Mouse (Mus musculus): ENCODE measurements at regions not wholly inside any gene's neighbourhood (a gene's known extent, or its start where the extent isn't known, plus 50 kb on each side); places are given as distances from the start of the nearest gene placed in this dataset.

- no peaks in the 10 kb centered on the region for H3K36me3 ChIP-seq (ENCODE audit: insufficient read depth, low read length)
- ATAC-seq (no peak), DNase-seq (ENCODE audit: low spot score) (no peak)
- H3K9ac ChIP-seq (replicated peaks; ENCODE audit: low read length), result no peak overlapping the region
- no peak overlapping the region for H3K4me3 ChIP-seq (ENCODE audit: low read length)
- no peaks in the 10 kb centered on the region for H3K27me3 ChIP-seq (ENCODE audit: insufficient read depth, low read length)
- no peaks in the 10 kb centered on the region for H3K4me1 ChIP-seq (ENCODE audit: insufficient read depth, low read length)
- TF ChIP-seq CTCF (IDR thresholded peaks at IDR 0.05; ENCODE audit: low read depth), result no peak
- no peaks in the 10 kb centered on the region for H3K9me3 ChIP-seq (ENCODE audit: low read length)
- no peak overlapping the region for H3K27ac ChIP-seq
- no peak overlapping the region for H3K4me2 ChIP-seq (ENCODE audit: low read depth, low read length)
- whole genome bisulfite sequencing, result 86% methylated on average over 8 of the region's 8 CpGs
These were observed 124.7 kb upstream of the Usp24 start for GRCm38 (mm10) chr4:106191331-106191730.

DNA sequence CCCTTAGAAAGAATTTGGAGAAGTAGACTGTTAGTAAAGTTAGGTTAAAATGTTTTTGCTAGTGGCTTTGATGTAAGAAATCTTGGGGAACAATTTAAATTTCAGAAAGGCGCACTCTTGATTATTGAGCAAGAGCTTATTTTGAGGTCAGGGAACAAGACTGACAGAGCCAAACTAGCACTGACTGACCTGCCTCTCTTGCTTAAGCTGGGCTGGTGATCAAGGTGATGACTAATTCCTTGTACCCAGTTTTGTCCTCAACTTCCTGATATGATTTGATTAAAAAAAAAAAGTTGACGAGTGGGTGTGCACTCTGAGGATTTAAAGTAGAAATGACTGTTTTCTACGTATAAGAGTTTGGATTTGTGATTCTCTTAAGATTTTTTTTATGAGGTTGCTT lies 124.2 kb upstream of the Usp24 start:
- H3K9me3 ChIP-seq (ENCODE audit: low read length), result no peaks in the 10 kb centered on the region
- H3K36me3 ChIP-seq (ENCODE audit: insufficient read depth, low read length), result no peaks in the 10 kb centered on the region
- no peaks in the 10 kb centered on the region for H3K4me1 ChIP-seq (ENCODE audit: insufficient read depth, low read length)
- no peaks in the 10 kb centered on the region for H3K27me3 ChIP-seq (ENCODE audit: insufficient read depth, low read length)
- H3K4me3 ChIP-seq (ENCODE audit: low read length), result no peak overlapping the region
- H3K4me2 ChIP-seq (ENCODE audit: low read depth, low read length), result no peak overlapping the region
- no peak for TF ChIP-seq CTCF (IDR thresholded peaks at IDR 0.05; ENCODE audit: low read depth)
- H3K27ac ChIP-seq, result no peak overlapping the region
- ATAC-seq, result no peak
- DNase-seq (ENCODE audit: low spot score), result no peak
- WGBS, result 93% methylated on average over 3 of the region's 3 CpGs
- no peak overlapping the region for H3K9ac ChIP-seq (replicated peaks; ENCODE audit: low read length)

- Histone ChIP-seq H3K27me3 (ENCODE audit: insufficient read depth, low read length) (no peaks in the 10 kb centered on the region), H3K9ac (replicated peaks; ENCODE audit: low read length) (no peak overlapping the region), H3K36me3 (ENCODE audit: insufficient read depth, low read length) (no peaks in the 10 kb centered on the region), H3K27ac (no peak overlapping the region), H3K9me3 (ENCODE audit: low read length) (no peaks in the 10 kb centered on the region), H3K4me3 (ENCODE audit: low read length) (no peak overlapping the region), H3K4me1 (ENCODE audit: insufficient read depth, low read length) (no peaks in the 10 kb centered on the region), H3K4me2 (ENCODE audit: low read depth, low read length) (no peak overlapping the region)
- no peak for ATAC-seq
- no peak for DNase-seq (ENCODE audit: low spot score)
- 78% methylated on average over 3 of the region's 3 CpGs for WGBS
- no peak for TF ChIP-seq CTCF (IDR thresholded peaks at IDR 0.05; ENCODE audit: low read depth)
These were observed 122.6 kb upstream of the Usp24 start for GRCm38 (mm10) chr4:106193204-106193945.

DNA sequence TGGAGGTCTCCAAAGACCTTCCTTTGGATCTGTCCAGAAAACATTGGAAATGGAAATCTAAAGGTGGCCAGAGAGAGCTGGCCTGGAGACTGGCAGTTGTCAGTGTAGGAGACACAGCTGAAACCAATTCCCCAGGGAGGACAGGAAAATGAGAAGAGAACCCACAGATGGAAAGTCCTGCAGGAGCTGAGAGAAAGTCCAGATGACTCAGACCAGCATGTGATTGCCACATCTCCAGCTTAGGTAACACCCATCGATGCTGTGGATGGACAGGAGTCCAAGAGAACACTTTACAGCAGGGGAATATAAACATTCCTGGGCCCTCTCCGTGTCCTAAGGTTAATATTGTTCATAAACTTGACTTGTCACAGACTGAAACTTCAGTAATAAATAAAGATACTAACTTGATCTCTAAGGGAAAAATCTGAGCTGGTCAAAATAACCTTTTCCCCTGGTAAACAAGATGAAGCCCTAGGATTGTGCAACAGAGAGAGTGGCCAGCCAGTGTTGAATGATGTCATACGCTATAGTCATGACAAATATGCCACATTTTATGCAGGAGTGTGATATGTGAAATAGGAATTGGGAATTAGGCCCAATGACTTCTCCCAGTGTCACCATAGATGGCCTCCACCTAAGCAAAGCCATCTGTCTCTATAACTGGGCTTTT lies 120.4 kb upstream of the Usp24 start:
- H3K4me3 ChIP-seq (ENCODE audit: low read length), result no peak overlapping the region
- WGBS, result 88% methylated on average over 3 of the region's 3 CpGs
- TF ChIP-seq CTCF (IDR thresholded peaks at IDR 0.05; ENCODE audit: low read depth), result no peak
- DNase-seq (ENCODE audit: low spot score) (no peak), ATAC-seq (no peak)
- H3K4me2 ChIP-seq (ENCODE audit: low read depth, low read length), result no peak overlapping the region
- H3K9ac ChIP-seq (replicated peaks; ENCODE audit: low read length), result no peak overlapping the region
- no peak overlapping the region for H3K27ac ChIP-seq
- H3K36me3 ChIP-seq (ENCODE audit: insufficient read depth, low read length), result no peaks in the 10 kb centered on the region
- H3K9me3 ChIP-seq (ENCODE audit: low read length), result no peaks in the 10 kb centered on the region
- no peaks in the 10 kb centered on the region for H3K27me3 ChIP-seq (ENCODE audit: insufficient read depth, low read length)
- H3K4me1 ChIP-seq (ENCODE audit: insufficient read depth, low read length), result peaks cover 6% of the 10 kb centered on the region; the same call in 1 of the 2 replicates

DNA sequence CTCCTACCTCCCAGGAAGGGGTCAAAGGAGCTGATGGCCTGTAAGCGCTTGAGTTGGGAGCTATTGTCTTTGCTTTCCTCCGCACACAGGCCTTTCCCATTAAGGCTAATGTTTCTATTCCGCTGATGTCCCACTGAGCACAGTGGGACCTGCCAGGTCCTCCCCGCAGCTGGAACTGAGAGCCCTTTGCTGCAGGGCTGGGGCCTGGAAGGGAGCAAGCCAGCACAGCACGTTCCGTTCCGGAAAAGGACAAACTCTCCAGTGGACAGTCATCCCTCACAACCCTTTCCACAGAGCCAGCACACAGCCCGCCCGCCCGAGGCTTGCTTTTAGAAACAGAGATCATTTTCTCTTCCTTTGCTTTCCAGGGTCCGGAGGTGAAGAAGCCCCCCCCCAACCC lies 116.2 kb upstream of the Usp24 start:
- WGBS, result 12% methylated on average over 11 of the region's 11 CpGs
- no peaks in the 10 kb centered on the region for H3K36me3 ChIP-seq (ENCODE audit: insufficient read depth, low read length)
- H3K27ac ChIP-seq, result peak overlapping the region; percentile 26; the same call in 1 of the 2 replicates
- H3K27me3 ChIP-seq (ENCODE audit: insufficient read depth, low read length), result no peaks in the 10 kb centered on the region
- peak; percentile 32 for DNase-seq (ENCODE audit: low spot score)
- ATAC-seq, result peak; percentile 61; the same call in 1 of the 2 replicates
- H3K4me3 ChIP-seq (ENCODE audit: low read length), result no peak overlapping the region
- H3K4me1 ChIP-seq (ENCODE audit: insufficient read depth, low read length), result peaks cover 6% of the 10 kb centered on the region; the same call in 1 of the 2 replicates
- TF ChIP-seq CTCF (IDR thresholded peaks at IDR 0.05; ENCODE audit: low read depth), result no peak
- no peaks in the 10 kb centered on the region for H3K9me3 ChIP-seq (ENCODE audit: low read length)
- no peak overlapping the region for H3K9ac ChIP-seq (replicated peaks; ENCODE audit: low read length)
- peak overlapping the region; percentile 24; the same call in 1 of the 2 replicates for H3K4me2 ChIP-seq (ENCODE audit: low read depth, low read length)

DNA sequence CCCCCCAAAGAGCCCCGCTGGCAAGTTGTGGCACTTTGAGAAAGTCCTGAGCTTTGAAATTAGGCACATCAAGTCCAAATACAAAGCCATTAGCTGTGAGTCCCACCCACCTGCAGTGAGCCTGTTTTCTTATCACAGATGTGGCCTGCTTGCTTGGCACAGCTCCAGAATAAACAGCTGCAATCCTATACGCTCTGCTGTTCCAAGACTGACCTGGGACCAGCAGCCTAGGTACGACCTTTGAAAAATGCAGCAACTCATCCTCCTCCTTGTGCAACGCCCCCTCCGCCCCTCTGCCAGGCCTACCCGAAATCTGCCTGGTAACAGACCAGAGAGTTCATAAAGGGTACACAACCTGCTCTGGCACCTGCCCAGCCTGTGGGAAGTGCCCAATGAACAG lies 115.8 kb upstream of the Usp24 start:
- Histone ChIP-seq H3K27me3 (ENCODE audit: insufficient read depth, low read length) (no peaks in the 10 kb centered on the region), H3K27ac (no peak overlapping the region; the same call in 1 of the 2 replicates), H3K4me3 (ENCODE audit: low read length) (no peak overlapping the region), H3K4me2 (ENCODE audit: low read depth, low read length) (no peak overlapping the region), H3K4me1 (ENCODE audit: insufficient read depth, low read length) (peaks cover 6% of the 10 kb centered on the region; the same call in 1 of the 2 replicates), H3K9ac (replicated peaks; ENCODE audit: low read length) (no peak overlapping the region), H3K9me3 (ENCODE audit: low read length) (no peaks in the 10 kb centered on the region), H3K36me3 (ENCODE audit: insufficient read depth, low read length) (no peaks in the 10 kb centered on the region)
- whole genome bisulfite sequencing, result 35% methylated on average over 6 of the region's 6 CpGs
- TF ChIP-seq CTCF (IDR thresholded peaks at IDR 0.05; ENCODE audit: low read depth), result no peak
- no peak for ATAC-seq
- DNase-seq (ENCODE audit: low spot score), result peak; percentile 56

GRCm38 (mm10) chr4:106202554-106202953 lies 113.5 kb upstream of the Usp24 start:
- Histone ChIP-seq H3K9me3 (ENCODE audit: low read length) (no peaks in the 10 kb centered on the region), H3K4me2 (ENCODE audit: low read depth, low read length) (no peak overlapping the region), H3K36me3 (ENCODE audit: insufficient read depth, low read length) (no peaks in the 10 kb centered on the region), H3K27ac (no peak overlapping the region), H3K9ac (replicated peaks; ENCODE audit: low read length) (no peak overlapping the region), H3K4me1 (ENCODE audit: insufficient read depth, low read length) (peaks cover 6% of the 10 kb centered on the region; the same call in 1 of the 2 replicates), H3K27me3 (ENCODE audit: insufficient read depth, low read length) (no peaks in the 10 kb centered on the region), H3K4me3 (ENCODE audit: low read length) (no peak overlapping the region)
- no peak for DNase-seq (ENCODE audit: low spot score)
- 29% methylated on average over 3 of the region's 3 CpGs for WGBS
- ATAC-seq, result no peak
- TF ChIP-seq CTCF (IDR thresholded peaks at IDR 0.05; ENCODE audit: low read depth), result no peak

Data from hindbrain, postnatal 0 days (tissue).